Mouse (Mus musculus) intestine, embryonic 16.5 days (tissue): Measurements from ENCODE around the gene 4932414N04Rik. TPM values are rescaled to one million over a fixed set of nuclear protein-coding genes. Genes with fewer than 3 reads are reported as not detected.

ENCODE experiments used
- ATAC-seq: fragments of 200-750 bp; cut with Nextera tagmentation; 2 replicates; pipeline ENCODE4 v1.8.0; 2017; ENCODE audit warnings: moderate TSS enrichment, moderate library complexity
- H3K27ac ChIP-seq: fragments of 300-500 bp; sonication (generic); 2 replicates; pipeline ENCODE4 v1.5.1; 2014; ENCODE audit warnings: mild to moderate bottlenecking, low read length
- H3K27me3 ChIP-seq: fragments of 300-500 bp; sonication (generic); replicated peaks from 2 replicates; pipeline ENCODE4 v1.6.1; 2014; ENCODE audit warnings: low read length, control low read depth, mixed read lengths; ENCODE audit not compliant: control insufficient read depth, insufficient read depth
- H3K36me3 ChIP-seq: fragments of 300-500 bp; sonication (generic); 2 replicates; pipeline ENCODE4 v1.6.1; 2014; ENCODE audit warnings: low read length, control low read depth; ENCODE audit not compliant: control insufficient read depth, insufficient read depth
- H3K4me1 ChIP-seq: fragments of 300-500 bp; sonication (generic); 2 replicates; pipeline ENCODE4 v1.6.1; 2014; ENCODE audit warnings: low read length, control low read depth, mixed read lengths; ENCODE audit not compliant: control insufficient read depth, insufficient read depth
- H3K4me2 ChIP-seq: fragments of 300-500 bp; sonication (generic); 2 replicates; pipeline ENCODE4 v1.6.1; 2014; ENCODE audit warnings: low read depth, low read length, control low read depth
- H3K4me3 ChIP-seq: fragments of 300-500 bp; sonication (generic); 2 replicates; pipeline ENCODE4 v1.5.1; 2014; ENCODE audit warnings: mild to moderate bottlenecking, low read length
- H3K9ac ChIP-seq: fragments of 300-500 bp; sonication (generic); 2 replicates; pipeline ENCODE4 v1.6.1; 2014; ENCODE audit warnings: low read depth, low read length
- H3K9me3 ChIP-seq: fragments of 300-500 bp; sonication (generic); 2 replicates; pipeline ENCODE4 v1.6.1; 2016; ENCODE audit warnings: low read length, control low read depth; ENCODE audit not compliant: control insufficient read depth
- WGBS: fragments of 180-500 bp; shearing (Covaris S2); extraction: QIAGEN DNeasy Blood & Tissue Kit; methylation state at CpG from one replicate; pipeline ENCODE4 v1.1.7; 2014; 5-methylcytosine and 5-hydroxymethylcytosine counted together
- polyA plus RNA-seq: library from polyadenylated mRNA; unstranded; fragments of >200 nt; fragmentation: Nextera tagmentation; extraction: Ambion mirVana; gene quantifications from 2 replicates; pipeline ENCODE4 v1.2.1, GENCODE M21; 2015

4932414N04Rik gene
- polyA plus RNA-seq, 1 experiment from 2014 or later = not detected

DNA sequence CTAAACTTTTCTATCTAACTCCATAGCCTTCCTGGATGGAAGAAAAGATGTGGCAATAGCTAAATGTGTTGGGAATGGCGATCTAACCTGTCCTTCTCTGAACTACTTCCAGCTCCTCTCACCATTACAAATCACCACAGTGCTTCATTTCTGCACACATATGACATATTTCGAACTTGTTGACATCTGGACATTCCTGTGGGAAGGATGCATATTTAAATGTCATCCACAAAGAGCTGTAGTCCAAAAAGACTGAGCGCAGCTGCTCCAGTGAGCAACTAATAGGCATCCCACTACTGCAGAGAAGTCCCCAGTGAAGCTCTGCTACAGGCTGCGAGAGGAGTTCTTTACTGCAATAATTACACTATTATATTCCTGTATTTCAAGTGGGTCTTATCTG lies 140.8 kb downstream of the 4932414N04Rik start:
- no peaks in the 10 kb centered on the region for H3K9me3 ChIP-seq
- 74% methylated on average over 4 of the region's 4 CpGs for WGBS
- no peak overlapping the region for H3K9ac ChIP-seq
- no peak overlapping the region for H3K4me3 ChIP-seq
- 0 out of 2 replicates have a peak, but pooled peaks cover 2% of the 10 kb centered on the region for H3K4me1 ChIP-seq
- no peak for ATAC-seq
- no peak overlapping the region for H3K4me2 ChIP-seq
- no peaks in the 10 kb centered on the region for H3K27me3 ChIP-seq
- H3K36me3 ChIP-seq = no peaks in the 10 kb centered on the region
- no peak overlapping the region for H3K27ac ChIP-seq

Other genes starting within 250 kb of the 4932414N04Rik start
- gene Stk39, start 184.2 kb upstream of the 4932414N04Rik start, polyA plus RNA-seq = 4.5 and 5.9 TPM in 2 replicates
- not detected in 2 replicates for gene 4933409G03Rik, start 74.1 kb upstream of the 4932414N04Rik start, polyA plus RNA-seq
- 39.6 and 47.9 TPM in 2 replicates for gene Cers6, start 205.0 kb downstream of the 4932414N04Rik start, polyA plus RNA-seq